Mouse (Mus musculus) right cerebral cortex, postnatal 14 days (tissue): Measurements from ENCODE around the gene Rbfox2.

Experiments used
- DNase-seq: peaks from one replicate; pipeline ENCODE4 v3.0.0; 2022

The Rbfox2 gene

DNA sequence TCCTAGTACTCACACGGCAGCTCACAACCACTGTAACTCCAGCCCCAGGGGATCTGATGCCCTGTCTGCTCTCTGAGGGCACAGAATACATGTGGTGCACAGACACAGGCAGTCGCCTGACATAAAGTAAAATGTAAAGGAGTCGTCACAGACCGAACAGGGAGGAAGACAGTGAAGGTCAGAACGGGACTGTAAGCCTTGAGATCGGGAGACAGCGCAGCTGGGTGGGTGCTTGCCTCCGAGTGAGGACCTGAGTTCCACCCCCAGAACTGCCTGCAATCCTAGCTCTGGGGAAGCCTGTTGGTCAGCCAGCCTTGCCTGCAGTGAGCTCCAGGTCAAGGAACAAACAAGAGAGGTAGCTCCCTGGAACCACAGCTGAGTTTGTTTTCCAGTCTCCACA, 177.7 kb downstream of the Rbfox2 start:
- no peak for DNase-seq

DNA sequence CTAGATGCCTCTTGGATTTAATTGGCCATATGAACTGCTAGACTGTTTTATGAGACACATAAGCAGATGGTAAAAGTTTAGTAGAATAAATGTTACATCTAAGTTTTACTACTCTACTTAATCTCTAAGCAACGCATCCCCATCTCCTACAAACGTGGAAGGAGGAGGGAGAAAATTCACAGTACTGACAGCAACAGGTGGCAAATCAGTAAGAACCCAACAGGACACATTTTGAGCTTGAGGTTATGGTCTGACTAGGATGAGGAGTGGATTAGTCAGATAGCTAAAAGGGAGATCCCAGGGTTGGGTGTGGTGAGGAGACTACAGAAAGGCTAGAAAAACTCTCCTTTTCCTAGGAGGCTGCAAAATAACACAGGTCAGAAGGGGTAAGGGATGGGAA, 179.1 kb downstream of the Rbfox2 start:
- no peak for DNase-seq

DNA sequence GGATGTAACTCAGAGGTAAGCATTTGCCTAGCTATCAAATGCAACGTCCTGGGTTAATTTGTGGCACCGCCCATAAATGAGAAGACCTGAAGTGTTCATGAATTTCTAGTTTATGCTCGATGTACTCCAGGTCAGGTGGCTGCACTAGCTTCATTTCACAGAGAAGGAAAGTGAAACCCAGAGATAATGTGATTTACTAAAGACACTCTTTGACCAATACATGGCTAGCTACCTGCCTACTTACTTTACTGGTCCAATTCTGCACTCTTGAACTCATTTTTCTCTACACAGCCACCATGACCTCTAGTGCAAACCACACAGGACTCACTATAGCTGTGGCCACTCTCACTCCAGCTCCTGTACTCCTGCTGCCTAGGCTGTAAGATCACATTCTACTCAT, 180.1 kb downstream of the Rbfox2 start:
- no peak for DNase-seq

DNA sequence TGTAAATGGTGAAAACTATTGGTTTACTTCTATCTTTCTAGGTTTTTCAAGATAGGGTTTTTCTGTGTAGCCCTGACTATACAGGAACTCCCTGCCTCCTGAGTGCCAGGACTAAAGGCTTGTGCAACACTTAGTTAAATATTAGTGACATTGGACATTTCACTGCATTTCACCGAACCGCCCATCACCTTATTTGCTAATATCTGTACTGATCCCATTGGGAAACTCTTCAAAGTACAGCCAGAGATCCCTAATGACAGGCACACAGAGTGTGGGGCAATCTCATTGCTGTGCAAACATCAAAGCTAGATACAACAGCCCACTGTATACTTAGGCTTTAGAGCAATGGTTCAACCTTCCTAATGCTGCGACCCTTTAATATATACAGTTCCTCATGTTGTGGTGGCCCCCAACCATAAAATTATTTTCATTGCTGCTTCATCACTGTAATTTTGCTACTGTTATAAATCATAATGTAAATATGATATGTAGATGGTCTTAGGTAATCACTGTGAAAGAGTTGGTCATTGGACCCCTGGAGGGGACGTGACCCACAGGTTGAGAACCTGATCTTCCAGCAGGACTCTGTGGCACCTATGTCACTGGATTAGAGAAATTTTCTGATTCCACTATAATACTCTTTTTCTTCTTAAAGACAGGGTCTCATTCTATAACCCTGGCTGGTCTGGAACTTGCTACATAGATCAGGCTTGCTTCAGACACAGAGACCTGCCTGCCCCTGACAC, 182.3 kb downstream of the Rbfox2 start:
- no peak for DNase-seq

DNA sequence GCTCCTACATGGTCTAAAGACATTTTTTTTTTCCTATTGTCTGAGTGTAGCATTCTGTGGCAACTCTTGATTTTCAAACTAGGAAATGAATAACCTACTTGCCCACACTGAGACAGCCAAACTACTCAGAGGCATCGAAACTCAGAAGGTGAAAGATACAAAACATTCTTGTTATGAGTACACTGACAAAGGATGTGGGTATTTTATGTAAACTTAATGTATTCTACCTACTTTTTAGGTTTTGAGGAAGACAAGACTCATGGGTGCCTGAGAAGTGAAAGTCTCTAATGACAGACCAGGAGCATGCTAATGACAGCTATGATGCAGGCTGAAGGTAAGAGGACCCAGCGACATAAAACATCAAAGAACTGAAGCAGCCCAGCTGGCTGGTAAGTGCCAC, 184.0 kb downstream of the Rbfox2 start:
- no peak for DNase-seq

DNA sequence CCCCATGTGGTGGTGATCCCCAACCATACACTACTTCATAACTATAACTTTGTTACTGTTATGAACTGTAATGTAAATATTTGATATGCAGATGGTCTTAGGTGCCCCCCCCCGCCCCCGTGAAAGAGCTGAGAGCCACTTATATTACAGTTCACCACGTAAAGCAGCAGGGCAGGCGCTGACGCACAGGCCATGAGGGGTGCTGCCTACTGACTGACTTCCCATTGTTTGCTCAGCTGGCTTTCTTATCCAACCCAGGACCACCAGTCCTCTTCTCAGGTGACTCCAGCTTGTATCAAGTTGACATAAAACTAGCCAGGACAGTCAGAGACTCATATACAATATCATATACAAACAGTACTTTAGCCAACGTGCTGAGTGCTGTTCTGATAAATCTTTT, 184.6 kb downstream of the Rbfox2 start:
- no peak for DNase-seq

DNA sequence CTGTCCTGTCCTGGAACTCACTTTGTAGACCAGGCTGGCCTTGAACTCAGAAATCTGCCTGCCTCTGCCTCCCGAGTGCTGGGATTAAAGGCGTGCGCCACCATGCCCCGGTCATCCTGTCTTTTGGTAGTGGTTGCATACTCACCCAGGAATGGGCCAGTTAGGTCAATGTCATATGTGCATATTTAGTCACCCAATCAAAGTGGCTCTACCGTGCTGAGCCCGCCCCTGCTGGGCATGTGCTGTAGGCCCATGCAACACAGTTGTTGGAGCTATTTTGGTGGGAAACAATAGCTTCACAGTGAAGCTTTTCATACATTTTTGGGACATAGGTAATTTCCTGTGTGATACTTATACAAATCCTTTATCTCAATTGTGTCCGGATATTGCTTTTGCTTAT, 187.1 kb downstream of the Rbfox2 start:
- DNase-seq, result no peak

DNA sequence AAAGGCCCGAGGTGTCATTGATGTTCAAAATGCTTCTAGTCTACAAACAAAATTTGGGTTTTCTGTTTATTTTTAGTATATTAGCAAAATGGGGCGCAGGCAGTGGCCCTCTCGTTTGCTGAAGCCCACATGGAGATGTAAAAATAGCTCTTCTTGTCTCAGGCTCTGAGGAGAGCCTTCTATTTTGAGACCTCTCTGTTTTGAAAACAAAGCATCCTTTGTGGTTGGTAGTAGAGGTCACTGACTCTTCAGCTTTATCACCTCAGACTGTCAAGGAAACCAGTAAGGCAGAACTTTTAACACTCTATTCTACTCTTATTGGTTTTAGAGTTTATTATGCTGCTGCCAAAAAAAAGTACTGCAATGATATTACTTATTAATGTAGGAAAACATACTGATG, 189.6 kb downstream of the Rbfox2 start:
- DNase-seq, result no peak

DNA sequence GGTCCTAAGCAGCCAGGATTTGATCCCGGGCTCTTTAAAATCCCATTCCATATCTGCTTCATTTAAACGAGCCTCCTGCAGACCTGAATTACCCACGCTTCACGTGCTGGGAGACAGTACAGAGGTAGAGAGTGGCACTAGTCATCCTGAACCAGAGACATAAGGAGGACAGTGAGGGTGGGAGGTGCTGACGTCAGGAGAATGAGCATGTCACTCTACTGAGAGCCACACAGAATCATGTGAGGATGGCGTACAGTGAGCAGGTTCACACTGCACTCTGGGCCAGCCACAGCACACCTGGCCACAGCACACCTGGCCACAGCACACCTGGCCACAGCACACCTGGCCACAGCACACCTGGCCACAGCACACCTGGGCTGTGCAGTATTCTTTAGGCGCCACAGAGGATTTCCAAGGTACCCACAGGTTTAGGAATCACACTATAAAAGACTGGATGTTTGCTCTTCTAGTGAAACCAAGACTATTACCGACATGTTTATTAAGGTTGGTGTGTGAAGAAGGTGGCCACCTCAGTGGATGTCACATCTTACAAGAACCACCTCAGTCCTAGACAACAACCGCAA, 190.6 kb downstream of the Rbfox2 start:
- no peak for DNase-seq

DNA sequence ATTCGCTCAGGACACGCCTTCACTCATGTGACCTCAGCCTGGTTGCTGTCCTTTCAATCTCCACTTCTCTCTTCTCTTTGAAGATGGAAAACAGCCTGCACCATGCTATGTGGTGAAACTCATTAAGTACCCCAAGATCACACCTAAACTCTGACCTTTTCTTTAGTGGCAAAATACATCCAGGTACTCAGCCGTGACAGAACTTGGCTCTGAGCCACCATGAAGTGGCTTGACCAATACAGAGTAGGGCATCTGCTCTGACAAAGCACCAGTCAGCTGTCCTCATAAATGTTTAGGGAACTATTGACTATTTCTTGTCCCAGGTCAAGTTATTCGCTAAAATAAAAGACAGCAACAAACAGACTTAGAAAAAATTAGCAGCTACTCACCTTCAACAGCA, 191.3 kb downstream of the Rbfox2 start:
- no peak for DNase-seq

DNA sequence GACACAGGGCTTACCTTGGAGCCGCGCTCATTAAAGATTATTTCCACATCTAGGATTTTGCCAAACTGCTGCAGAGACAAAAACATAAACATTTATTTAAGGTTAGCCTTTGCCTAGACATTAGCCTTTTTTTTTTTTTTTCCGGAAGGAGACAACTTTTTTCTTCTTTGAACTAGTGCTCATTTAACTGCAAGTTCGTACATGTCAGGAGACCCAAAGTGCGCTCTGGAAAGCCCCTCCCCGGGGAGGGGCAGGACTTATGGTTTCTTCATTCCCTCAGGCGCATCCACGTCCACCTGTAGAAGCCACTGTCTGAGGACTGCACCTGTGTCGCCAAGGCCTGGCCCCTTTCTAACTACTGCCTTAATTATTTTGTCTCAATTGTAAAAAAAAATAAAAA, 193.2 kb downstream of the Rbfox2 start:
- no peak for DNase-seq

DNA sequence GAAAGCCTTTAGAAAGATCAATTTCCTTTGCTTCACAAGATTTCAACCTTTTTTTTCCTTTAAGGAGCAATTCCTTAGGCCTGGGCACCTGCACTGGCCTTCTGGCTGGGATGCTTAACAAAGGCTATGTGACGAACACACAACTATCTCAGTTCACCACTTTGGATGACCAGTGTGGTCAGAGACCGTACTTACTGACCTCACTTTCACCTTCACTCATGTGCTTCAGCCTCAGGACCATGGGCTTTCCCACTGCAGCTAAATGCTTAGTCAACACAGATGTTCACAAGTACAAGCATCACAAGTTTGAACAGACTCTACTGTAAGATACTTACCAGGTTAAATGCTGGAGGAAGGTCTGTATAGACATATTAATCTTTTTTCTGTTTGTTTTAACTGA, 194.4 kb downstream of the Rbfox2 start:
- no peak for DNase-seq

DNA sequence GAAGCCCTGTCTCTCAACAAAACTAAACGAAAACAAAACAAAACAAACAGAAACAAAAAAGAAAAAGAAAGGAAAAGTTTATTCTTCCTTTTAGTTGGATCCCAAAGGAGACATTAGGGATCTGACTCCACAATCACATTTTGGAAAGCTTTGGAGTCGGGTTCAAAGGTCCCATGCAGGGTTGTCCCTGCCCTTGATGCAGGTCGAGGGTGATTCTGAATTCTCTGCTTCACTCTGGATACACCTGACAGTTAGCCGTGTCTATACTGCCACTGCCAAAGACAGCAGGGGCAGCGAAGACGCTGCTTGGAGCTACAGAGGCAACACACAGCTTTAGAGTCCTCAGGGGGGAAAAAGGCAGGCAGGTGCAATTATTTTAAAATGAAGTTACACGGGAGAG, 194.9 kb downstream of the Rbfox2 start:
- DNase-seq, result no peak

DNA sequence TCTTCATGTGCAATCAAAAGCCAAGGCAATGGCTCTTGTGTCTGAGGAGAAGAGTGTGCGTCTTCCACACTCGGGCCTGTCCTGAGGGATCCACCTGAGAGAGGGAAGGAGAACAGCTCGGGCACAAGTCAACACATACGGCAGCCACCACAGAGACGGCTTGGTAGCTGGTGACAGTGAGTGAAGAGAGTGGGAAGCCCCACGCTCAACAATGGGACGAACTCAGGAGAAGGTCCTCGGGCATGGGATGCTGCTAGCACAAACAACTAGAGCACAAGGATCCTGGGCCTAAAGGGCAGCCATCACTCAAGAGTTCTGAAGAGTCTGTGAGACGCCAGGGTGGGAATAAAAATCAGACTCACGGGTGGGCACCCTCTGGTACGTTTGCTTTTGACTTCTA, 196.4 kb downstream of the Rbfox2 start:
- no peak for DNase-seq

DNA sequence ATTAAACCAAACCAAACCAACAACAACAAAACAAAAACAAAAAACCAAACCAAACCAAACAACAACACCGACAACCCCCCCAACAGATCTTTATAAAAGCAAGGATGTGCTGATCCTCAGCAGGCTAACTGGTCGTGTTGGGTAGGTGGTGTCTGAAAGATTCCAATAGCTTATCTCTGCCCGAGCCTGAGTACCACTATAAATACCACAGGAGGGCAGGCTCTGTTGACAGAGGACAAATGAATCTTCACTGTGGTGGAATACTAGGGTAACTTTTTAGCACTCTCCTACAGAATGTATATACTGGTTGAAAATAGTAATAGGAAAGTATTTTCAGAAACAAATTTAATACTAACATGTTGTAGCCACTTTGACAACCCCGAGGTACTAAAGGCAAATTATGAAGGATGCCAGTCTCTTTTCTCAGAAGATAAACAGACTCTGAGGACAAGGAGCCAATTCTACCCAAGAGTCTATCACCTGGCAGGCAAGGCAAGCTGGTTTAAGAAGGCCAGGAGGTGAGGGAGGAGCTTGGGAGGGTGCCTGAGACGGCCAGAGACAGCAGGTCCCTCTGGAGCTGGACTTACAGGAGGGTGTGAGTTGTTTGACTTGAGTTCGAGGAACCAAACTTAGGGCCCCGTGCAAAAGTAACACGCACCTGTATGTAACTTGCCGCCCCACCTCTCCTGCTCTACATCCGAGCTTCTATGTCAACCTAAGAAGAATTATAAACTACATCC, 199.5 kb downstream of the Rbfox2 start:
- no peak for DNase-seq

DNA sequence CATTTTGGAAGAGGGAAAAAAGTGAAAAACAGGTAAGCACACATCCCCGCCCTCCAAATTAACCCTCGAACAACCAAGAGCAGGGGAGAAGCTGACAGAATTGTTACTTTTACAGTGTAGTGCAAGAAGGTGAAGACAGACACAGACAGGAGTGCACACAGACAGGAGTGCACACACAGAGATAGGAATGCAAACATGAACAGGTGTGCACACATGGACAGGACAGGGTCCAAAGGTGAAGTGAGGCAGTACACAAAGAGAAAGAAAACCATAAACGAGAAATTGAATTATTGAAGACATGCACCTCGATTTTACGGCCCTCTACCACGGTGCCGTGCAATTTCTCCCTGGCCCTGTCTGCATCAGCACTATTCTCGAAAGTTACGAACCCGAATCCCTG, 201.5 kb downstream of the Rbfox2 start:
- no peak for DNase-seq

DNA sequence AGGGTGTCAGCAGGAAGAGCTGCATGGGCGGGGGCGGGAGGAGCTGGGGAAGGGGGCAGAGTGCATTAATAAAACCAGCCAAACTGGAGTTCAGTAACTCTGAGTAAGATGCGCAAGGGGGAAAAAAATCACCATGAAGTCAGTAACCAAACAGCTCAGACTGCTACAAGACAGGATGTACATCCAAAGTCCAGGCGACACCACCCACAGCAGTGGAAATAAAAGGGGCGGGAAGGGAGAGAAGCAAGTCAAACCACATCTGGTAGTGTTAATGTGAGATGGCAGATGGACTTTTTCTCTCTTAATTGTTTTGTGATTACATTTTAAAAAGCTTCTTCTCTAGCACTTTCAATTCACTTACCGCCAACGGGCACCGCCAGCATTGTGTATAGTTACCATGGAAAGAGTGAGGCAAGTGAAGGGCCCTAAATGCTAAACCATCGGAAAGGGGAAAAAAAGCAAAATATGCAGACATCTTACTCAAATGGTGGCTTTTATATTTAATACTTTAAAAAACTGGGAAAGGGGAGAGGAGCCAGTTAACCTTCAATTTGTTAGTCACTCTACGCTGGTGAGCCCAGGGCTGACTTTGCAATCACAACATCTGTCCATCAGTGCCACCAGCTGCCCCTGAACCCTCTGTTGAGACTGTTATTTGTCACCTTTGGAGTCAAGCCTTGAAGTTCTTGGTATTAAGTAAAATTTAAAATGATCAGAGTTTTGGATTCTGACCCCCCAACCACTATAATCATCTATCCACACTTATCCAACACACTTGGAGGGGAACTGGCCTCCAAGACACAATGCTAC, 202.2 kb downstream of the Rbfox2 start:
- no peak for DNase-seq

DNA sequence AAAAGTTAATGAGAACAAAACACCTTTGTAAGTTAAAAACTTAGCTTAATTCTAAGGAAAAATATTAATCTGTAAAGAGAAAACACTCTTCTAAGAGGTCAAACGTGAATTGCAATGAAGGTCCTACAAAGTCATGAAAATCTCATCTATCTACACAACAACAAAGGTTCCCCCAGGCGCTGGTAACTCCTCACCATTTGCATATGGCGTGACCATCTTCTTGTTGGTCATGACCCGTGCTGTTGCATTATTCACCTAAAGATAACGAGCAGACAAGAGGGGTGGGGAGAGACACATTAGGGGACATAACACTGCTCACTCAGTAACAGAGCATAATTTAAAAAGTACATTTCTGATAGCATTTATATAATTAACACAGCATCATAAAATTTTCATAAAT, 204.1 kb downstream of the Rbfox2 start:
- DNase-seq, result no peak

DNA sequence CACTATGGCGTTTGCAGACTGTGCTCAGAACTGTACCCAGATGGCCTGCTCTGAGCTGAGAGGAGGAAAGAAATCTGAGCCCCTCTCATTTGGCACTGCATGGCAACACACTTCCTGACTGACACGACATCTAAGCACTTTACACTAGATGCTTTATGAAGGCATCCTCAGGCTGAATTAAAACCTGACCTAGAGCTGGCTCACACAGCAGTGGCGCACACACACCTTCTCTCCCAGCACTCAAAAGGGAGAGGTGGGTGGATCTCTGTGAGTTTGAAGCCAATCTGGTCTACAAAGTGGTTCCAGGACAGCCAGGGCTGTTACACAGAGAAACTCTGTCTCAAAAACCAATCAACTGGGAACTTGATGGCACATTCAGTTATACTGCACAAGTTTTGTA, 207.0 kb downstream of the Rbfox2 start:
- DNase-seq, result no peak

DNA sequence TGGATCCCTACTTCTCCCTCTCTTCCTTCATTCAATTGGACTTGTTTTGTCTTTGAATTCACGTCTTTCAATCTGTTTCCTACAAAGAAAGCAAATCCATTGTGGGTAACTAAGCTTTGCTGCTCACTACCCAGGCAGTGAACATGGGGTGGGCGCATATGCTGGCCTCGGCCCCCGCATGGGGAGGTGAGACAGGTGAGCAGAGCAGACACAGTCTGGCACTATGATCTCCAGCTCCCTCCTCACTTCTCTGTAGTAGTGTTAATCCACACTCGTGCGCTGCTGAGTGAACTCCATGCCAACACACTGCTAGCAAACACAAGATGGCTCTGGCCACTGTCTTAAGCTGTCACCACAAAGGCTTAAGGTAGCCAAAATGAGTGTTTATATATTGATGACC, 209.4 kb downstream of the Rbfox2 start:
- DNase-seq, result no peak

DNA sequence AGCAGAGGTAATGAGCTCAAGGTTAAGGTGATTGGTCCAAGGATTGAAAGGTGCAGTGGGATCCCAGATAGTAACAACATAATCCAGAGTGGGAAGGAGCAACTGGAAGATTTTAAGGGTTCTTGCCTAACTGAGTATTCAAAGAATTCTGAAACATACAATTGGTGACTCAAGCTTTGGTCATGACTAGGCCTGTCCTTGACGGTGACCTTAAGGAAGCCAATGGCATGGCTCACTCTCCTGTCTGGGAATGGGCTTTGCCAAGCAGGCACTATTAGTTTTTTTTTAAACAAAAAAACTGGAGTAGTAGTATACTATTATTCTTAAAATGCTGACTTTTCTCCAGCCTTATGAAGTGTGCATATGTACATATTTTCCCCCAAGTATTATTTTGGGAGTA, 211.6 kb downstream of the Rbfox2 start:
- DNase-seq, result no peak

DNA sequence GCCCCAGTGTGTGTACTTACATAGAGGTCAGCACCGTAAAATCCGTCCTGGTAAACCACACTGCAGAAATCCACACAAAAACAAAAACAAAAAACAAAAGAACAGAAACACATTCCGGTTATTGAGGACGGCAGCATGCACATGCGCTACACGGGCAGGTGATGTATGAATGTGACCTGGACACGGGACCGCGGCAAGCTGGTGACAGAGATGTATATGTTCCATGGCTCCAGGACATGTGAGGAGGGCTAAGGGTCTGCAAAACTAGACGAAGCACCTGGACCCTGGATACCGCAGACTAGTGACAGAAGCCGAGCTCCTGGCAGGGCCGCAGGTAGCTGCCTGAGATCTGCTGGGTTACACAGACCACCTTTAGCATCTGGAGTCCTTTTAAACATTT, 212.4 kb downstream of the Rbfox2 start:
- no peak for DNase-seq

DNA sequence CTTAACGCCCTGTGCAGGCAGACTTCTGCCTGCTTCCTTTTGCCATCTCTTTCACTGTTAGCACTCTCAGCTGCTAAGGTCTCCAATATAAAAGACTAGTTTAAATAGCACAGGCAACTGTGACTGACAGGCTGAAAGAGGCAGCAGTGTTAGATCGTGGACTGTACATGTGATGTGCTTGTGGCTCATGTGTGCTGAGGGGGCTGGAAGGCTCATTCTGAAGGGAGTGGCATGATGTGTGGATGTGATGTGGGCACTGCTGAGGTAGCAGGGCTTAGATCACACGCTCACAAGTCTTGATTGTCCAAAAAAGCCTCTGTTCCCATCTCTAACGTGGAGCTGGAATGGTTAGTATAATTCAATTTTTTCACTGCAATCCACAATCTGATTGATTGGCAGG, 215.4 kb downstream of the Rbfox2 start:
- DNase-seq, result no peak

DNA sequence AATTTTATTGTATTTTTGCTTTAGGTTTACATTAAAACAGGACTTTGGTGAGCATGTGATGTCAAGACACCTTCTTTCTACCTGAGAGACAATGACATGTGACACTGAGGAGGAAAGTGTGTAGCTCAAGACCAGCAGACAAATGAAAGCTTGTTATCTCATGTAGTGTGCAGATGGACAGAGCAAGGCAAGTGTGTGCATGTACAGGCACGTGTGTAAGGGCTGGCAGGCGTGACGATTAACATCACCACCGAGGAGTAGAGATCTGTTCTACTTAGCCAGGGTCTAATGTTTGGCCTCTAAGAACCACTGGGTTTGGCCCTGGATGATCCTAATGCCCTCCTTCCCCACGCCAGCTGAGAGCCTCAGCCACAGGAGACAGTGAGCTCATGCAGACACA, 216.3 kb downstream of the Rbfox2 start:
- no peak for DNase-seq
